Mouse (Mus musculus) MEL (cell line): ENCODE data around the gene Cxcr2. TPM values are rescaled to one million over a fixed set of nuclear protein-coding genes. Genes with fewer than 3 reads are reported as not detected.

ENCODE experiments used
- DNase-seq: peaks from one replicate; pipeline ENCODE4 v3.0.0; 2011; ENCODE audit warnings: low read depth, low spot score
- H3K27ac ChIP-seq: 2 replicates; pipeline ENCODE4 v1.5.1; 2012; ENCODE audit warnings: low read depth, mild to moderate bottlenecking, control low read depth, low read length, moderate library complexity; ENCODE audit not compliant: control insufficient read depth
- H3K27me3 ChIP-seq, 2 experiments: fragments of 150-350 bp in 1 of 2; sonication (generic) in 1 of 2; 2 replicates each; pipeline ENCODE4 v1.6.1; 2012; ENCODE audit warnings: low read length in 2 of 2, mild to moderate bottlenecking in 2 of 2, improper control_type of control experiment in 1 of 2, moderate library complexity in 1 of 2; ENCODE audit not compliant: insufficient read depth in 2 of 2, control insufficient read depth in 1 of 2
- H3K36me3 ChIP-seq, 2 experiments: 2 replicates each; pipeline ENCODE4 v1.6.1; 2012 to 2014; ENCODE audit warnings: low read length in 2 of 2, improper control_type of control experiment in 1 of 2, inconsistent platforms in 1 of 2, mild to moderate bottlenecking in 1 of 2; ENCODE audit not compliant: insufficient read depth in 2 of 2, control insufficient read depth in 1 of 2
- H3K4me1 ChIP-seq, 2 experiments: fragments of 150-350 bp in 1 of 2; sonication (generic) in 1 of 2; 2 replicates each; pipeline ENCODE4 v1.6.1; 2012; ENCODE audit warnings: low read length in 2 of 2, improper control_type of control experiment in 1 of 2, mild to moderate bottlenecking in 1 of 2; ENCODE audit not compliant: insufficient read depth in 2 of 2, control insufficient read depth in 1 of 2
- H3K4me3 ChIP-seq, 2 experiments: fragments of 150-350 bp in 1 of 2; sonication (generic) in 1 of 2; 2 replicates each; pipeline ENCODE4 v1.5.1; 2012; ENCODE audit warnings: low read depth in 2 of 2, low read length in 2 of 2, mild to moderate bottlenecking in 2 of 2, moderate library complexity in 2 of 2, control low read depth in 1 of 2, improper control_type of control experiment in 1 of 2; ENCODE audit not compliant: control insufficient read depth in 1 of 2, insufficient read depth in 1 of 2
- H3K79me2 ChIP-seq: 2 replicates; pipeline ENCODE4 v1.6.1; 2012; ENCODE audit warnings: mild to moderate bottlenecking, low read length, moderate library complexity; ENCODE audit not compliant: control insufficient read depth, poor library complexity, insufficient read depth
- H3K9ac ChIP-seq: 2 replicates; pipeline ENCODE4 v1.6.1; 2012; ENCODE audit warnings: low read depth, mild to moderate bottlenecking, control low read depth, low read length, moderate library complexity; ENCODE audit not compliant: control insufficient read depth, poor library complexity, severe bottlenecking
- H3K9me3 ChIP-seq: fragments of 150-350 bp; sonication (generic); replicated peaks from 2 replicates; pipeline ENCODE4 v1.6.1; 2012; ENCODE audit warnings: mild to moderate bottlenecking, low read length, improper control_type of control experiment, moderate library complexity; ENCODE audit not compliant: insufficient read depth
- BHLHE40 ChIP-seq: IDR thresholded peaks from 2 replicates; pipeline ENCODE4 v1.6.1; 2012; ENCODE audit warnings: low read depth, mild to moderate bottlenecking, inconsistent platforms, low read length, improper control_type of control experiment, borderline replicate concordance
- CHD1 ChIP-seq: IDR thresholded peaks from 2 replicates; pipeline ENCODE4 v1.6.1; 2012; ENCODE audit warnings: low read depth, mild to moderate bottlenecking, inconsistent platforms, low read length, improper control_type of control experiment
- CHD2 ChIP-seq: IDR thresholded peaks from 2 replicates; pipeline ENCODE4 v1.6.1; 2011; ENCODE audit warnings: low read length, improper control_type of control experiment
- ELF1 ChIP-seq: IDR thresholded peaks from 2 replicates; pipeline ENCODE4 v1.6.1; 2014; ENCODE audit warnings: low read depth, mild to moderate bottlenecking, inconsistent platforms, low read length, improper control_type of control experiment, moderate library complexity
- EP300 ChIP-seq, 2 experiments: IDR thresholded peaks; 2 replicates each; pipeline ENCODE4 v1.6.1; 2011; ENCODE audit warnings: improper control_type of control experiment in 2 of 2, low read length in 2 of 2, low read depth in 1 of 2, mild to moderate bottlenecking in 1 of 2
- GABPA ChIP-seq: IDR thresholded peaks from 2 replicates; pipeline ENCODE4 v1.6.1; 2012; ENCODE audit warnings: low read depth, mild to moderate bottlenecking, inconsistent platforms, low read length, improper control_type of control experiment, moderate library complexity
- HCFC1 ChIP-seq: IDR thresholded peaks from 2 replicates; pipeline ENCODE4 v1.6.1; 2012; ENCODE audit warnings: low read depth, mild to moderate bottlenecking, inconsistent platforms, low read length, improper control_type of control experiment, moderate library complexity
- KAT2A ChIP-seq: conservative IDR thresholded peaks from 2 replicates; pipeline ENCODE4 v1.6.1; 2012; ENCODE audit warnings: low read depth, low read length, improper control_type of control experiment, inconsistent platforms
- MEF2A ChIP-seq: IDR thresholded peaks from 2 replicates; pipeline ENCODE4 v1.6.1; 2014; ENCODE audit warnings: low read depth, mild to moderate bottlenecking, inconsistent platforms, low read length, improper control_type of control experiment; ENCODE audit not compliant: poor library complexity, insufficient replicate concordance, severe bottlenecking; ENCODE audit errors: extremely low read depth
- MXI1 ChIP-seq: IDR thresholded peaks from 2 replicates; pipeline ENCODE4 v1.6.1; 2011; ENCODE audit warnings: mild to moderate bottlenecking, low read depth, low read length, improper control_type of control experiment
- MYC ChIP-seq: IDR thresholded peaks from 2 replicates; pipeline ENCODE4 v1.6.1; 2011; ENCODE audit warnings: low read depth, mild to moderate bottlenecking, low read length, improper control_type of control experiment, moderate library complexity
- NELFE ChIP-seq: IDR thresholded peaks from 2 replicates; pipeline ENCODE4 v1.6.1; 2011; ENCODE audit warnings: low read depth, low read length, improper control_type of control experiment
- NRF1 ChIP-seq: IDR thresholded peaks from 2 replicates; pipeline ENCODE4 v1.6.1; 2014; ENCODE audit warnings: low read depth, mild to moderate bottlenecking, inconsistent platforms, low read length, improper control_type of control experiment, moderate library complexity; ENCODE audit not compliant: poor library complexity, insufficient read depth, severe bottlenecking
- POLR2AphosphoS2 ChIP-seq: IDR thresholded peaks from 2 replicates; pipeline ENCODE4 v1.6.1; 2011; ENCODE audit warnings: low read length, improper control_type of control experiment
- SIN3A ChIP-seq: IDR thresholded peaks from 2 replicates; pipeline ENCODE4 v1.6.1; 2012; ENCODE audit warnings: low read length, improper control_type of control experiment, inconsistent platforms
- TBP ChIP-seq: IDR thresholded peaks from 2 replicates; pipeline ENCODE4 v1.8.0; 2011; ENCODE audit warnings: low read depth, low read length, improper control_type of control experiment
- ZC3H11A ChIP-seq: IDR thresholded peaks from 2 replicates; pipeline ENCODE4 v1.6.1; 2012; ENCODE audit warnings: low read depth, mild to moderate bottlenecking, inconsistent platforms, low read length, improper control_type of control experiment
- ZKSCAN1 ChIP-seq: IDR thresholded peaks from 2 replicates; pipeline ENCODE4 v1.6.1; 2012; ENCODE audit warnings: low read depth, mild to moderate bottlenecking, inconsistent platforms, low read length, improper control_type of control experiment, moderate library complexity
- ZNF384 ChIP-seq: IDR thresholded peaks from 2 replicates; pipeline ENCODE4 v1.6.1; 2012; ENCODE audit warnings: low read depth, mild to moderate bottlenecking, inconsistent platforms, low read length, improper control_type of control experiment
- polyA plus RNA-seq, 2 experiments: library from polyadenylated mRNA; stranded (reverse) in 1 of 2; unstranded in 1 of 2; fragments of >175 nt in 1 of 2; fragments of >200 nt in 1 of 2; gene quantifications; 2 replicates each; pipeline versions ENCODE4 v1.2.1 to v1.2.4; 2012; ENCODE audit warnings: low replicate concordance in 2 of 2, low read depth in 1 of 2; ENCODE audit not compliant: insufficient read length in 2 of 2, insufficient read depth in 1 of 2, missing spikeins in 1 of 2
- total RNA-seq: library from RNA; depleted of rRNA; stranded (reverse); fragments of 300-350 nt; gene quantifications from 2 replicates; pipeline ENCODE4 v1.2.3, GENCODE M21; 2012

The Cxcr2 gene
- total and polyA plus RNA-seq, 3 experiments = 0.11 to 0.92 TPM; not detected in 1

DNA sequence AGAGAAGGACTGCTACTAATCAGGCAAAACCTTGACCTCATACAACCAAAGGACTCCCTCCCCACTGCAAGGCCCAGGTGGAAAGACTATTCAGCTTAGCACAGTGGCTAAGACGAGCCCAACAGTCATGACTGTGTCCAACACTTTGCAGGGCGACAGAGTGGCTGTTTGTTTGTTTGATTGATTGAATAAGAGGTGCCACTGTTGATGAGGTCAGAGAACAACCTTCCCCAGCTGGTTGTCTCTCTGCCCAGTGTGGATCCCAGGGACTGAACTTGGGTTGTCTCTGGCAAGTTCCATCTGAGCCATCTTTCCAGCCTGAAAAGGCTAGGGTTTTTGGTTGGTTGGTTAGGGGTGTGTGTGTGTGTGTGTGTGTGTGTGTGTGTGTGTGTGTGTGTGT, 44.1 kb upstream of the Cxcr2 start:
- TF ChIP-seq KAT2A (no peak), CHD2 (no peak), MEF2A (no peak), SIN3A (no peak), NELFE (no peak), ZC3H11A (no peak), ZKSCAN1 (no peak), HCFC1 (no peak), BHLHE40 (no peak), POLR2AphosphoS2 (no peak), CHD1 (no peak), MXI1 (no peak), EP300 (IDR thresholded peaks at IDR 0.05; ENCODE audit: low read depth in 1 of 2, low read length in 2 of 2) (no peak), ELF1 (no peak), TBP (no peak), ZNF384 (no peak), MYC (no peak), GABPA (no peak)
- TF ChIP-seq, all 39 proteins: peak for 0
- Histone ChIP-seq H3K9me3 (no peaks in the 10 kb centered on the region), H3K9ac (no peak overlapping the region), H3K4me3 (no peak overlapping the region), H3K27ac (no peak overlapping the region), H3K4me1 (no peaks in the 10 kb centered on the region), H3K36me3 (no peaks in the 10 kb centered on the region), H3K79me2 (no peaks in the 10 kb centered on the region), H3K27me3 (no peaks in the 10 kb centered on the region)
- no peak for DNase-seq

DNA sequence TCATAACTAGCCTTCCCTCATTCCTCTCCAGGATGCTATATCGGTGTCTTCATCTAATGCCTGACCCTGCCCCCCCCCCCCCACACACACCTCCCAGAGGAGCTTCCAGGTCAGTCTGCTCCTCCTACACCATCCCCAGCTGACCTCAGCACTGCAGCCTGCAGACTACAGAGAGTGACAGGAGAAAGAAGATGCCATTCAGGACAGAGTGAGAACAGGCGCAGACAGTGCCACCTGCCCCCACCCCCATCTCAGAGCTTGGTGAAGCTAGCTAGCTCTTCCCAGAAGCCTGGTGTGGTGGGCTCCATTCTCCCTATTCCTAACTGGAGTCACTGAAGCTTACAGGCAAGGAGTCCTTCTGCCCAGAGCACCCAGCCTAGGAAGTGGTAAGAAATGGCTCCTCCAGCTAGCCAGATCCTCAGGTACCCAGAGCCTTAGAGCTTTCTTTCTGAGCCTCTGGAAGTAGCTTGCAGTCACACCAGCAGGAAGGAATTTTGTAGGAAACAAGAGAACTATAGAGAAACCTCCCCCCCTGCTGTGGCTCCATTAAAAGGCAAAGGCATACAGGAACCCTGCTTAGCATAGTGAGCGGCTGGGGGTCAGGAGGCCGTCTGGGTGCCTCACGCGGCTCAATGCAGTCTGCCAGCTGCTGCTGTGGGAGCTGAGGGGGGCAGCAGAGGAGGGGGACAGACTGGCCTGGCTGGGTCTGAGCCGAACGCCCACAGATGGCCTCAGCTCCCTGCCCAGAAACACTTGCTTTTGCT, 42.7 kb upstream of the Cxcr2 start:
- Histone ChIP-seq H3K9me3 (no peaks in the 10 kb centered on the region), H3K9ac (no peak overlapping the region), H3K79me2 (no peaks in the 10 kb centered on the region), H3K4me3 (no peak overlapping the region), H3K4me1 (no peaks in the 10 kb centered on the region)
- DNase-seq = no peak
- no peak for TF ChIP-seq NRF1
- TF ChIP-seq, all 39 proteins: peak for 0
- no peaks in the 10 kb centered on the region for H3K36me3 ChIP-seq
- no peaks in the 10 kb centered on the region for H3K27me3 ChIP-seq
- H3K27ac ChIP-seq = no peak overlapping the region
